Mouse (Mus musculus) forebrain, embryonic 10.5 days (tissue): ENCODE data around the gene Hinfp. TPM values are rescaled to one million over a fixed set of nuclear protein-coding genes. Genes with fewer than 3 reads are reported as not detected.

Experiments used
- DNase-seq: peaks from one replicate; pipeline ENCODE4 v3.0.0-alpha.2; 2017; ENCODE audit warnings: low spot score; ENCODE audit errors: extremely low spot score
- H3K27ac ChIP-seq: fragments of 300-500 bp; sonication (generic); 2 replicates; pipeline ENCODE4 v1.5.1; 2016; ENCODE audit warnings: mild to moderate bottlenecking
- H3K27me3 ChIP-seq: fragments of 300-500 bp; sonication (generic); 2 replicates; pipeline ENCODE4 v1.6.1; 2016; ENCODE audit warnings: mild to moderate bottlenecking; ENCODE audit not compliant: poor library complexity, severe bottlenecking
- H3K36me3 ChIP-seq: fragments of 300-500 bp; sonication (generic); replicated peaks from 2 replicates; pipeline ENCODE4 v1.6.1; 2016; ENCODE audit warnings: mild to moderate bottlenecking, moderate library complexity
- H3K4me1 ChIP-seq: fragments of 300-500 bp; sonication (generic); 2 replicates; pipeline ENCODE4 v1.6.1; 2016
- H3K4me3 ChIP-seq: fragments of 300-500 bp; sonication (generic); 2 replicates; pipeline ENCODE4 v1.5.1; 2016; ENCODE audit warnings: mild to moderate bottlenecking, moderate library complexity
- H3K9me3 ChIP-seq: fragments of 300-500 bp; sonication (generic); 2 replicates; pipeline ENCODE4 v1.6.1; 2016; ENCODE audit warnings: mild to moderate bottlenecking, moderate library complexity
- whole genome bisulfite sequencing: fragments of 180-500 bp; shearing (Covaris S2); methylation state at CpG from one replicate; pipeline ENCODE4 v1.1.7; 2016; 5-methylcytosine and 5-hydroxymethylcytosine counted together
- polyA plus RNA-seq: library from polyadenylated mRNA; unstranded; fragments of >200 nt; fragmentation: Nextera tagmentation; extraction: Ambion mirVana; gene quantifications from 2 replicates; pipeline ENCODE4 v1.2.1, GENCODE M21; 2016

The Hinfp gene
- polyA plus RNA-seq, 1 experiment from 2014 or later, result 33.0 TPM

GRCm38 (mm10) chr9:44261388-44261787 is 44.1 kb downstream of the Hinfp start:
- Histone ChIP-seq H3K27ac (no peak overlapping the region), H3K9me3 (no peaks in the 10 kb centered on the region), H3K4me1 (peaks cover 9% of the 10 kb centered on the region; the same call in 1 of the 2 replicates), H3K36me3 (no peaks in the 10 kb centered on the region), H3K4me3 (no peak overlapping the region), H3K27me3 (peaks cover 4% of the 10 kb centered on the region)
- DNase-seq, result no peak
- WGBS, result 88% methylated on average over 14 of the region's 14 CpGs

GRCm38 (mm10) chr9:44259014-44259413 is 46.5 kb downstream of the Hinfp start:
- H3K36me3 ChIP-seq, result no peaks in the 10 kb centered on the region
- peaks cover 26% of the 10 kb centered on the region for H3K4me1 ChIP-seq
- H3K27me3 ChIP-seq, result no peaks in the 10 kb centered on the region; the same call in 1 of the 2 replicates
- no peak overlapping the region for H3K27ac ChIP-seq
- no peaks in the 10 kb centered on the region for H3K9me3 ChIP-seq
- no peak for DNase-seq
- WGBS, result 86% methylated on average over 10 of the region's 10 CpGs
- no peak overlapping the region for H3K4me3 ChIP-seq

- WGBS, result 85% methylated on average over 8 of the region's 8 CpGs
- Histone ChIP-seq H3K36me3 (no peaks in the 10 kb centered on the region), H3K27ac (peak overlapping the region; percentile 71), H3K4me1 (peaks cover 42% of the 10 kb centered on the region), H3K9me3 (no peaks in the 10 kb centered on the region), H3K4me3 (no peak overlapping the region), H3K27me3 (peaks cover 9% of the 10 kb centered on the region)
- DNase-seq, result no peak
Measured at GRCm38 (mm10) chr9:44256213-44256612, 49.3 kb downstream of the Hinfp start.

GRCm38 (mm10) chr9:44255136-44255521 is 50.3 kb downstream of the Hinfp start:
- 65% methylated on average over 6 of the region's 6 CpGs for WGBS
- Histone ChIP-seq H3K9me3 (no peaks in the 10 kb centered on the region), H3K4me3 (no peak overlapping the region), H3K27me3 (peaks cover 11% of the 10 kb centered on the region), H3K36me3 (no peaks in the 10 kb centered on the region), H3K27ac (peak overlapping the region; percentile 71), H3K4me1 (peaks cover 51% of the 10 kb centered on the region)
- DNase-seq, result no peak

- Histone ChIP-seq H3K36me3 (no peaks in the 10 kb centered on the region), H3K9me3 (no peaks in the 10 kb centered on the region), H3K4me1 (peaks cover 57% of the 10 kb centered on the region), H3K4me3 (peak overlapping the region; percentile 21; the same call in 1 of the 2 replicates), H3K27ac (peak overlapping the region; percentile 71), H3K27me3 (peaks cover 16% of the 10 kb centered on the region)
- DNase-seq, result peak; percentile 33
- WGBS, result 5% methylated on average over 5 of the region's 5 CpGs
Measured at GRCm38 (mm10) chr9:44254508-44255135, 50.8 kb downstream of the Hinfp start.

GRCm38 (mm10) chr9:44253441-44253840 is 52.0 kb downstream of the Hinfp start:
- Histone ChIP-seq H3K4me1 (peaks cover 62% of the 10 kb centered on the region), H3K4me3 (no peak overlapping the region; the same call in 1 of the 2 replicates), H3K9me3 (no peaks in the 10 kb centered on the region), H3K36me3 (no peaks in the 10 kb centered on the region), H3K27me3 (peaks cover 26% of the 10 kb centered on the region), H3K27ac (peak overlapping the region; percentile 71)
- 79% methylated on average over 6 of the region's 6 CpGs for WGBS
- DNase-seq, result no peak

- 81% methylated on average over 10 of the region's 10 CpGs for WGBS
- Histone ChIP-seq H3K4me3 (no peak within 1 kb of the TSS), H3K36me3 (no peaks in the 10 kb centered on the region), H3K27me3 (peaks cover 26% of the 10 kb centered on the region), H3K4me1 (peaks cover 59% of the 10 kb centered on the region), H3K9me3 (no peaks in the 10 kb centered on the region), H3K27ac (no peak within 1 kb of the TSS)
- no peak for DNase-seq
Measured at GRCm38 (mm10) chr9:44251314-44251713, 54.2 kb downstream of the Hinfp start, which contains the start of gene Pdzd3. Pdzd3 (minus strand) TSS chr9:44251471.

GRCm38 (mm10) chr9:44250445-44250844 is 55.0 kb downstream of the Hinfp start:
- WGBS, result 56% methylated on average over 4 of the region's 4 CpGs
- Histone ChIP-seq H3K27ac (no peak overlapping the region), H3K9me3 (no peaks in the 10 kb centered on the region), H3K36me3 (no peaks in the 10 kb centered on the region), H3K4me3 (no peak overlapping the region), H3K4me1 (peaks cover 50% of the 10 kb centered on the region), H3K27me3 (peaks cover 26% of the 10 kb centered on the region)
- no peak for DNase-seq

GRCm38 (mm10) chr9:44249181-44250146 is 56.0 kb downstream of the Hinfp start:
- Histone ChIP-seq H3K27ac (peak overlapping the region; percentile 8; the same call in 1 of the 2 replicates), H3K9me3 (no peaks in the 10 kb centered on the region), H3K4me3 (no peak overlapping the region), H3K4me1 (peaks cover 41% of the 10 kb centered on the region), H3K36me3 (no peaks in the 10 kb centered on the region), H3K27me3 (peaks cover 26% of the 10 kb centered on the region)
- WGBS, result 49% methylated on average over 26 of the region's 26 CpGs
- DNase-seq, result peak; percentile 45

GRCm38 (mm10) chr9:44247907-44248306 is 57.6 kb downstream of the Hinfp start:
- peaks cover 21% of the 10 kb centered on the region for H3K27me3 ChIP-seq
- H3K9me3 ChIP-seq, result no peaks in the 10 kb centered on the region
- no peak overlapping the region for H3K27ac ChIP-seq
- DNase-seq, result no peak
- no peaks in the 10 kb centered on the region for H3K36me3 ChIP-seq
- peaks cover 25% of the 10 kb centered on the region for H3K4me1 ChIP-seq
- H3K4me3 ChIP-seq, result no peak overlapping the region
- 89% methylated on average over 6 of the region's 6 CpGs for WGBS

- Histone ChIP-seq H3K9me3 (no peaks in the 10 kb centered on the region), H3K36me3 (no peaks in the 10 kb centered on the region), H3K27me3 (peaks cover under 1% of the 10 kb centered on the region; the same call in 1 of the 2 replicates), H3K27ac (no peak overlapping the region), H3K4me1 (peaks cover 10% of the 10 kb centered on the region), H3K4me3 (no peak overlapping the region)
- 63% methylated on average over 2 of the region's 2 CpGs for WGBS
- no peak for DNase-seq
Measured at GRCm38 (mm10) chr9:44243621-44244020, 61.9 kb downstream of the Hinfp start.
